Mouse (Mus musculus): Measurements from ENCODE around the gene Vmn1r220.

- TF ChIP-seq CTCF (IDR thresholded peaks at IDR 0.05; ENCODE audit: control insufficient read depth, insufficient read depth, low read length) (no peak), POLR2A (IDR thresholded peaks at IDR 0.05; ENCODE audit: borderline replicate concordance, control insufficient read depth, low read depth, low read length) (no peak)
Measured at GRCm38 (mm10) chr13:23138880-23139279, 48.9 kb downstream of the Vmn1r220 start.
